Mouse (Mus musculus) kidney, adult 2 months (tissue): ENCODE data around the gene Calhm2.
A peak's percentile ranks its signal among the peaks of the same experiment; 100 is the strongest.

ENCODE experiments used
- CTCF ChIP-seq: fragments of 200-500 bp; conservative IDR thresholded peaks from 2 replicates; pipeline ENCODE4 v1.5.1; 2011; ENCODE audit warnings: low read depth, mild to moderate bottlenecking, control low read depth, low read length, moderate library complexity, mixed read lengths; ENCODE audit not compliant: insufficient read depth, insufficient read length
- POLR2A ChIP-seq: fragments of 200-500 bp; IDR thresholded peaks from one replicate; pipeline ENCODE4 v1.6.1; 2011; ENCODE audit warnings: low read depth, low read length, control low read depth

DNA sequence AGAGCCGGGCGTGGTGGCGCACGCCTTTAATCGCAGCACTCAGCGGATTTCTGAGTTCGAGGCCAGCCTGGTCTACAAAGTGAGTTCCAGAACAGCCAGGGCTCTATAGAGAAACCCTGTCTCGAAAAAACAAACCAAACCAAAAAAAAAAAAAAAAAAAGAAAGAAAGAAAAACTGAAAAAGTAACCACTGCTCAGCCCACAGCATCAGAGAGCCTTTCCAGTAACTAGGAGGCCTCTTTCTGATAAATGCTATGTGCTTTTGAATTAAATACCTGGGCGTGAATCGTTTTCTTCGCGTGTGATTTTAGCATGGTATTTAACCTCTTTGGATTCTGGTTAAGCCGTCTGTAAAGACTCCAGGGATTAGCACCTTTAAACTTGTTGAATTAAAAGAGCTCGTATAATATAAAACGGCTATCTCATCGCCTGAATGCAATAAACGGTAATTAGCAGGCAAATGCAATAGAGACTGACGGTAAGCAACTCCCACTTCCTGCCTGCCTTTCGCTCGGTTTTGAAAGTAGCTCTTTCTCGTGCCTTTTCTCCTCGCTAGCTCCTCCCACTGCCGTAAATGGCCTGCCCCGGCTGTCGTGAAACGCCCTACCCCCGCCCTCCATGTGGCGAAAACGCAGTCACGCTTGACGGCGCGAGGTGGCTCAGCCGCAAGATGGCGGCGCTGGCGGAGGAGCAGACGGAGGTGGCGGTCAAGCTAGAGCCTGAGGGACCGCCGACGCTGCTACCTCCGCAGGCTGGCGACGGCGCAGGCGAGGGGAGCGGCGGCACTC lies 70.8 kb downstream of the Calhm2 start, which contains the start of gene Taf5:
- TF ChIP-seq POLR2A = peak; percentile 88
- TF ChIP-seq CTCF = no peak
